Comparison of ENCODE assay signal across 8 mouse cellular contexts in genomic region chr7:80114451-80115223, GRCm38 (mm10). TPM values are rescaled to one million over a fixed set of nuclear protein-coding genes. Genes with fewer than 3 reads are reported as not detected.
DNase-seq lines count a peak whose midpoint lies in the region; ATAC-seq and TF ChIP-seq lines count a peak whose summit lies in the region.

No protein-coding gene starts in this region.

- peak; percentile 39 to 52 for DNase-seq in urinary bladder, adult 18-20 months (ENCODE audit: low spot score in 2 of 2)
- no peak for DNase-seq in urinary bladder, postnatal 10 days (ENCODE audit: low spot score)
- peak; percentile 80 for DNase-seq in embryonic facial prominence, embryonic 10.5 days (ENCODE audit: low spot score)
- DNase-seq in heart, adult 11 months: peak; percentile 99
- DNase-seq in midbrain, embryonic 11.5 days (ENCODE audit: low spot score, missing footprints): peak; percentile 98

- H3K4me3 ChIP-seq in embryonic facial prominence, embryonic 10.5 days: peak overlapping the region; percentile 91
- H3K4me3 ChIP-seq in intestine, postnatal 0 days (ENCODE audit: low read depth, low read length): peak overlapping the region; percentile 89
- H3K4me3 ChIP-seq in limb, embryonic 12.5 days (replicated peaks): peak overlapping the region; percentile 96
- H3K4me3 ChIP-seq in midbrain, embryonic 11.5 days (ENCODE audit: low read depth, low read length): peak overlapping the region; percentile 94
- peak overlapping the region; percentile 87 for H3K4me3 ChIP-seq in stomach, embryonic 15.5 days (replicated peaks)

- H3K27me3 ChIP-seq in embryonic facial prominence, embryonic 10.5 days (replicated peaks; ENCODE audit: low read depth, poor library complexity, severe bottlenecking): 0 out of 2 replicates have a peak, but pooled peaks cover 3% of the 10 kb centered on the region
- no peaks in the 10 kb centered on the region for H3K27me3 ChIP-seq in intestine, postnatal 0 days (replicated peaks; ENCODE audit: control insufficient read depth, insufficient read depth, low read length)
- no peaks in the 10 kb centered on the region for H3K27me3 ChIP-seq in limb, embryonic 12.5 days
- no peaks in the 10 kb centered on the region; the same call in 1 of the 2 replicates for H3K27me3 ChIP-seq in midbrain, embryonic 11.5 days (ENCODE audit: control insufficient read depth, insufficient read depth, low read length)
- no peaks in the 10 kb centered on the region for H3K27me3 ChIP-seq in stomach, embryonic 15.5 days (replicated peaks)

- H3K36me3 ChIP-seq in embryonic facial prominence, embryonic 10.5 days (replicated peaks): peaks cover 36% of the 10 kb centered on the region
- H3K36me3 ChIP-seq in intestine, postnatal 0 days (ENCODE audit: control insufficient read depth, insufficient read depth): peaks cover 8% of the 10 kb centered on the region; the same call in 1 of the 2 replicates
- H3K36me3 ChIP-seq in limb, embryonic 12.5 days: peaks cover 20% of the 10 kb centered on the region
- H3K36me3 ChIP-seq in midbrain, embryonic 11.5 days (ENCODE audit: control insufficient read depth, insufficient read depth, low read length): no peaks in the 10 kb centered on the region
- no peaks in the 10 kb centered on the region; the same call in 1 of the 2 replicates for H3K36me3 ChIP-seq in stomach, embryonic 15.5 days

- H3K27ac ChIP-seq in embryonic facial prominence, embryonic 10.5 days (replicated peaks): peak overlapping the region; percentile 98
- H3K27ac ChIP-seq in intestine, postnatal 0 days (ENCODE audit: low read depth, low read length): peak overlapping the region; percentile 90
- H3K27ac ChIP-seq in limb, embryonic 12.5 days: peak overlapping the region; percentile 97
- H3K27ac ChIP-seq in midbrain, embryonic 11.5 days (ENCODE audit: low read depth, low read length): peak overlapping the region; percentile 84
- H3K27ac ChIP-seq in stomach, embryonic 15.5 days: peak overlapping the region; percentile 95

- peaks cover 57% of the 10 kb centered on the region for H3K4me1 ChIP-seq in embryonic facial prominence, embryonic 10.5 days
- H3K4me1 ChIP-seq in intestine, postnatal 0 days (replicated peaks; ENCODE audit: control insufficient read depth, insufficient read depth, low read length): 0 out of 2 replicates have a peak, but pooled peaks cover 5% of the 10 kb centered on the region
- H3K4me1 ChIP-seq in limb, embryonic 12.5 days (replicated peaks): peaks cover 39% of the 10 kb centered on the region
- H3K4me1 ChIP-seq in midbrain, embryonic 11.5 days (ENCODE audit: control insufficient read depth, insufficient read depth, low read length): peaks cover 21% of the 10 kb centered on the region
- peaks cover 41% of the 10 kb centered on the region for H3K4me1 ChIP-seq in stomach, embryonic 15.5 days

- 0 out of 2 replicates have a peak, but pooled peaks have one; percentile 10 for TF ChIP-seq CTCF in intestine, postnatal 0 days (IDR thresholded peaks at IDR 0.05; ENCODE audit: low read depth)

- peak overlapping the region; percentile 99 for H3K4me2 ChIP-seq in intestine, postnatal 0 days (replicated peaks; ENCODE audit: low read depth)
- peak overlapping the region; percentile 88 for H3K4me2 ChIP-seq in limb, embryonic 12.5 days
- H3K4me2 ChIP-seq in midbrain, embryonic 11.5 days: peak overlapping the region; percentile 72
- H3K4me2 ChIP-seq in stomach, embryonic 15.5 days: peak overlapping the region; percentile 84

- peak overlapping the region; percentile 92 for H3K9ac ChIP-seq in intestine, postnatal 0 days (ENCODE audit: low read depth, low read length)
- peak overlapping the region; percentile 97 for H3K9ac ChIP-seq in limb, embryonic 12.5 days (replicated peaks)
- H3K9ac ChIP-seq in midbrain, embryonic 11.5 days (ENCODE audit: low read length): peak overlapping the region; percentile 96
- H3K9ac ChIP-seq in stomach, embryonic 15.5 days: peak overlapping the region; percentile 97

- H3K9me3 ChIP-seq in embryonic facial prominence, embryonic 10.5 days: no peaks in the 10 kb centered on the region
- no peaks in the 10 kb centered on the region for H3K9me3 ChIP-seq in intestine, postnatal 0 days (ENCODE audit: control insufficient read depth)
- H3K9me3 ChIP-seq in limb, embryonic 12.5 days: no peaks in the 10 kb centered on the region
- no peaks in the 10 kb centered on the region for H3K9me3 ChIP-seq in midbrain, embryonic 11.5 days (ENCODE audit: control insufficient read depth, low read length)
- no peaks in the 10 kb centered on the region for H3K9me3 ChIP-seq in stomach, embryonic 15.5 days

- ATAC-seq in intestine, postnatal 0 days: peak; percentile 71
- peak; percentile 85 for ATAC-seq in limb, embryonic 12.5 days (ENCODE audit: insufficient number of reproducible peaks, insufficient read depth, low FRiP score, low TSS enrichment, low read depth)
- ATAC-seq in midbrain, embryonic 11.5 days (ENCODE audit: low FRiP score): peak; percentile 82
- ATAC-seq in stomach, embryonic 15.5 days (ENCODE audit: insufficient read depth, low FRiP score, low read depth): peak; percentile 69

- under 1% methylated on average over 52 of the region's 52 CpGs for WGBS in embryonic facial prominence, embryonic 10.5 days
- under 1% methylated on average over 50 of the region's 52 CpGs for WGBS in intestine, postnatal 0 days
- WGBS in limb, embryonic 12.5 days: under 1% methylated on average over 52 of the region's 52 CpGs
- WGBS in midbrain, embryonic 11.5 days: under 1% methylated on average over 51 of the region's 52 CpGs
- under 1% methylated on average over 52 of the region's 52 CpGs for WGBS in stomach, embryonic 15.5 days

RNA-seq across cellular contexts. Expression of gene Idh2, which starts 0.6 kb away (rescaled TPM):
- 522 and 534 TPM in 2 replicates for polyA plus RNA-seq in embryonic facial prominence, embryonic 10.5 days (2016; fragmentation: Nextera tagmentation; extraction: Ambion mirVana)
- 185 and 190 TPM in 2 replicates for polyA plus RNA-seq in intestine, postnatal 0 days (2015; fragmentation: Nextera tagmentation; extraction: Ambion mirVana)
- 555 and 566 TPM in 2 replicates for polyA plus RNA-seq in limb, embryonic 12.5 days (2016; fragmentation: Nextera tagmentation; extraction: Ambion mirVana)
- polyA plus RNA-seq in midbrain, embryonic 11.5 days (2014; fragmentation: Nextera tagmentation; extraction: Ambion mirVana): 349 and 357 TPM in 2 replicates
- polyA plus RNA-seq in stomach, embryonic 15.5 days (2015; fragmentation: Nextera tagmentation; extraction: Ambion mirVana): 595 and 631 TPM in 2 replicates
